Mouse (Mus musculus) embryonic facial prominence, embryonic 14.5 days (tissue): ENCODE measurements around the gene Rgmb. TPM values are rescaled to one million over a fixed set of nuclear protein-coding genes. Genes with fewer than 3 reads are reported as not detected.

Experiments
- ATAC-seq: fragments of 200-750 bp; cut with Nextera tagmentation; 2 replicates; pipeline ENCODE4 v1.8.0; 2017; ENCODE audit warnings: low read depth, moderate number of reproducible peaks, moderate TSS enrichment
- DNase-seq: peaks from one replicate; pipeline ENCODE4 v3.0.0-alpha.2; 2015; ENCODE audit warnings: low spot score
- H3K27ac ChIP-seq: fragments of 300-500 bp; sonication (generic); replicated peaks from 2 replicates; pipeline ENCODE4 v1.5.1; 2014; ENCODE audit warnings: low read depth, mild to moderate bottlenecking, low read length, moderate library complexity
- H3K27me3 ChIP-seq: fragments of 300-500 bp; sonication (generic); replicated peaks from 2 replicates; pipeline ENCODE4 v1.6.1; 2014; ENCODE audit warnings: low read length; ENCODE audit not compliant: control insufficient read depth, insufficient read depth
- H3K36me3 ChIP-seq: fragments of 300-500 bp; sonication (generic); 2 replicates; pipeline ENCODE4 v1.6.1; 2014; ENCODE audit warnings: low read length, mixed read lengths; ENCODE audit not compliant: control insufficient read depth, insufficient read depth
- H3K4me1 ChIP-seq: fragments of 300-500 bp; sonication (generic); 2 replicates; pipeline ENCODE4 v1.6.1; 2014; ENCODE audit warnings: antibody characterized with exemption, low read length; ENCODE audit not compliant: control insufficient read depth, insufficient read depth
- H3K4me2 ChIP-seq: fragments of 300-500 bp; sonication (generic); 2 replicates; pipeline ENCODE4 v1.6.1; 2014; ENCODE audit warnings: low read depth, mild to moderate bottlenecking, low read length, moderate library complexity, mixed read lengths
- H3K4me3 ChIP-seq: fragments of 300-500 bp; sonication (generic); 2 replicates; pipeline ENCODE4 v1.5.1; 2014; ENCODE audit warnings: low read depth, mild to moderate bottlenecking, low read length
- H3K9ac ChIP-seq: fragments of 300-500 bp; sonication (generic); 2 replicates; pipeline ENCODE4 v1.6.1; 2014; ENCODE audit warnings: low read depth, mild to moderate bottlenecking, low read length, moderate library complexity, mixed read lengths
- H3K9me3 ChIP-seq: fragments of 300-500 bp; sonication (generic); 2 replicates; pipeline ENCODE4 v1.6.1; 2016; ENCODE audit warnings: low read length; ENCODE audit not compliant: control insufficient read depth
- WGBS: fragments of 180-500 bp; shearing (Covaris S2); extraction: QIAGEN DNeasy Blood & Tissue Kit; methylation state at CpG from one replicate; pipeline ENCODE4 v1.1.7; 2014; 5-methylcytosine and 5-hydroxymethylcytosine counted together
- polyA plus RNA-seq: library from polyadenylated mRNA; unstranded; fragments of >200 nt; fragmentation: Nextera tagmentation; extraction: Ambion mirVana; gene quantifications from 2 replicates; pipeline ENCODE4 v1.2.1, GENCODE M21; 2014

The Rgmb gene
- polyA plus RNA-seq, 1 experiment from 2014 or later, result 45.2 TPM

- Histone ChIP-seq H3K36me3 (peaks cover 4% of the 10 kb centered on the region), H3K9me3 (no peaks in the 10 kb centered on the region), H3K9ac (no peak overlapping the region), H3K4me1 (no peaks in the 10 kb centered on the region), H3K4me3 (no peak overlapping the region), H3K4me2 (no peak overlapping the region), H3K27ac (no peak overlapping the region), H3K27me3 (no peaks in the 10 kb centered on the region)
- DNase-seq (no peak), ATAC-seq (no peak)
- 75% methylated on average over 5 of the region's 5 CpGs for WGBS
Measured at GRCm38 (mm10) chr17:15776349-15776748, 54.5 kb downstream of the Rgmb start.

GRCm38 (mm10) chr17:15774565-15775215, 56.1 kb downstream of the Rgmb start:
- H3K27me3 ChIP-seq, result no peaks in the 10 kb centered on the region
- H3K9ac ChIP-seq, result no peak overlapping the region
- no peak for ATAC-seq
- H3K9me3 ChIP-seq, result no peaks in the 10 kb centered on the region
- no peaks in the 10 kb centered on the region for H3K4me1 ChIP-seq
- H3K27ac ChIP-seq, result no peak overlapping the region
- WGBS, result 69% methylated on average over 5 of the region's 5 CpGs
- H3K36me3 ChIP-seq, result peaks cover 20% of the 10 kb centered on the region
- no peak for DNase-seq
- no peak overlapping the region for H3K4me2 ChIP-seq
- H3K4me3 ChIP-seq, result no peak overlapping the region

- H3K27me3 ChIP-seq, result no peaks in the 10 kb centered on the region
- H3K4me1 ChIP-seq, result no peaks in the 10 kb centered on the region
- no peak overlapping the region for H3K27ac ChIP-seq
- no peak overlapping the region for H3K9ac ChIP-seq
- WGBS, result 80% methylated on average over 6 of the region's 6 CpGs
- H3K4me3 ChIP-seq, result no peak overlapping the region
- ATAC-seq (no peak), DNase-seq (no peak)
- H3K4me2 ChIP-seq, result no peak overlapping the region
- peaks cover 28% of the 10 kb centered on the region for H3K36me3 ChIP-seq
- no peaks in the 10 kb centered on the region for H3K9me3 ChIP-seq
Measured at GRCm38 (mm10) chr17:15773956-15774355, 56.9 kb downstream of the Rgmb start.

DNA sequence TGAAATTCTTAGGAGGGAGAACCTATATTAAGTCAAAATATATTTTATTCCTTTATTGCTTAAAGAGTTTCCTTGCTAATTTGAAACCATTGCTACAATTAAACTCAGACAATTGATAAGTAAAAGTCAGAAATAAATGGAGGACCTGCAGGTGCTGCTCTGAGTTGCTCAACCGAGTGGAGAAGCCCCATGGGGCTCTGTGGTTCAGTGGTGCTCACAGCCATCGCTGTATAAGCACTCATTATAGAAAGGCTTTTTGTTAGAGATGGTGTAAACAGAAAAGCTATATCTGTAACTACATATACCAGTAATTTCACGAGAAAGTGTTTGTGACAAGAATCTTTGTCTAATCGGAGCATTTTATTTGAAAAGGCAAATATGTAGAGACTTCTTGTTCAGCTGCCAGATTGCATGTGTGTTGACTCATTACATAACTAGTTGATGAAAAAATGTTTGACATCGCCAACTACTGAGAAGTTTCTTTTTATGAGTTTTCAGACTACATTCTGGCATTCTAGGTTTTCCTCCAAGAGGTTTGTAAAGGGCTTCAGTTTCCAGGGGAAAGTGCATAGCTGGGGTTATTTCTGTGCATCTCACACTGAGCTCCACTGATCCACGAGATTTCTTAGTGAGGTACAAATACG, 61.6 kb downstream of the Rgmb start:
- Histone ChIP-seq H3K36me3 (peaks cover 70% of the 10 kb centered on the region), H3K4me3 (no peak overlapping the region), H3K4me1 (no peaks in the 10 kb centered on the region), H3K27me3 (no peaks in the 10 kb centered on the region), H3K9ac (no peak overlapping the region), H3K4me2 (no peak overlapping the region), H3K27ac (no peak overlapping the region), H3K9me3 (no peaks in the 10 kb centered on the region)
- WGBS, result 81% methylated on average over 7 of the region's 7 CpGs
- no peak for DNase-seq
- ATAC-seq, result no peak

DNA sequence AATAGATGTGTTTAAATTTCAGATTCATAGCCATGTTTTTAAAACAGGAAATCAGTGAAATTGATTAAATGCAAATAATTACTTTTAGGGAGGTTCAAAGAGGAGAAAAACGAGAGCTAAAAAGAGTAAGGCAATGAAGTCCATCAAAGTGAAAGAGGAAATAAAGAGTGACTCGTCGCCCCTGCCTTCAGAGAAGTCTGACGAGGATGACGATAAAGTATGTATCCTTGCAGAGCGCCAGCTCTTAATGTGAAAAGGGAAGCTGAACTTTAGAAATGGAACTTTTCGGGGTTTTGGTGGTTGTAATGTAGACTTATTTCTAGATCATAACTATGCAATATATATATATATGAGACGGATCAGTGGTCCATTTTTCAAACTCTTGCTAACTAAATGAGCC, 69.6 kb downstream of the Rgmb start:
- Histone ChIP-seq H3K4me2 (no peak overlapping the region), H3K27ac (no peak overlapping the region), H3K4me1 (no peaks in the 10 kb centered on the region), H3K36me3 (peaks cover 82% of the 10 kb centered on the region), H3K27me3 (no peaks in the 10 kb centered on the region), H3K4me3 (no peak overlapping the region), H3K9ac (no peak overlapping the region), H3K9me3 (no peaks in the 10 kb centered on the region)
- no peak for DNase-seq
- ATAC-seq, result no peak
- WGBS, result 85% methylated on average over 8 of the region's 8 CpGs

Other genes starting within 250 kb of the Rgmb start
- 26.3 and 27.7 TPM in 2 replicates for gene Chd1, start 126.1 kb downstream of the Rgmb start, polyA plus RNA-seq